Mouse (Mus musculus): ENCODE measurements at regions not wholly inside any gene's neighbourhood (a gene's known extent, or its start where the extent isn't known, plus 50 kb on each side); places are given as distances from the start of the nearest gene placed in this dataset.

- no peak for TF ChIP-seq EP300 (optimal IDR thresholded peaks at IDR 0.05)
- TF ChIP-seq CTCF (IDR thresholded peaks at IDR 0.05; ENCODE audit: low read depth) = no peak
Observed at GRCm38 (mm10) chr3:39908676-39909362, 622.3 kb upstream of the Intu start.

Data from stomach, postnatal 0 days (tissue).